In the genomic region with DNA sequence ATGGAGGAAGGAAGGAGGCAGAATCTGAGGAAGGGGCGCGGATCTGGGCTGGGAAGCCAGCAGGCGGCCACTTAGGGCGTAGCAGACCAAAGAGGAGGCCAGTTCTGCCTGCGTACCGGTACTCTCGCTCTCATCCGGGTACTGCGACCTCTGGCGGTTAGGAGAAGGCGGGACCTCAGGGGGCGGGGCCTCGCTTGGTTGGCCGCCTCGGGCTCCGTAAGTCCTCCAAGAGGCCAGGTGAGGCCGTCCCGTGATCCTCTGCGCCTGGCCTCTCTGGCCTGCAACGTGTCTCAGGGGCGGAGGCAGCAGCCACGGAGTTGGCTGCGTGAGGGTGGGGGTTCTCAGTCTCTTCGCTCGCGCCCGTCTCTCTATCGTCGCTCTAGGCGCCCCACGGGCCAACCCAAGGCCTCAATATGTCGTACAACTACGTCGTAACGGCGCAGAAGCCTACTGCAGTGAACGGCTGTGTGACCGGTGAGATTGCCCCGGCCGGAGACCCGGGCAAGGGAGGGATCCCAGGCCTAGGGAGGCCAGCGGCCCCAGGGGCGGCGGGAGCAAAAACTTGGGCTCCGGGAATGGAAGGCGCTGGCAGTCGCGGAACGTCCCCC, we compare ENCODE assay signal across 7 mouse cellular contexts. TPM values are rescaled to one million over a fixed set of nuclear protein-coding genes. Genes with fewer than 3 reads are reported as not detected.
DNase-seq lines count a peak whose midpoint lies in the region; ATAC-seq and TF ChIP-seq lines count a peak whose summit lies in the region.

Gene Ddb1 (plus strand): TSS at position 35 of the 608 bp plus-strand sequence.
Gene Tkfc (minus strand): TSS at position 362 of the 608 bp plus-strand sequence.

- no peaks in the 10 kb centered on the region for H3K27me3 ChIP-seq in embryonic facial prominence, embryonic 12.5 days
- H3K27me3 ChIP-seq in kidney, adult 2 months (replicated peaks; ENCODE audit: control insufficient read depth, insufficient read depth, low read length), result no peaks in the 10 kb centered on the region
- no peaks in the 10 kb centered on the region for H3K27me3 ChIP-seq in limb, embryonic 12.5 days
- H3K27me3 ChIP-seq in midbrain, embryonic 15.5 days (replicated peaks), result no peaks in the 10 kb centered on the region
- H3K27me3 ChIP-seq in spleen, adult 2 months (ENCODE audit: control insufficient read depth, insufficient read depth, low read length), result no peaks in the 10 kb centered on the region

- peak within 1 kb of the TSS; percentile 93 for H3K27ac ChIP-seq in embryonic facial prominence, embryonic 12.5 days
- H3K27ac ChIP-seq in kidney, adult 2 months (ENCODE audit: insufficient read depth, low read depth, low read length), result peak within 1 kb of the TSS; percentile 98
- peak within 1 kb of the TSS; percentile 95 for H3K27ac ChIP-seq in limb, embryonic 12.5 days
- peak within 1 kb of the TSS; percentile 95 for H3K27ac ChIP-seq in midbrain, embryonic 15.5 days
- H3K27ac ChIP-seq in spleen, adult 2 months (ENCODE audit: insufficient read depth, low read length), result peak within 1 kb of the TSS; percentile 84

- peaks cover 27% of the 10 kb centered on the region for H3K4me1 ChIP-seq in embryonic facial prominence, embryonic 12.5 days
- peaks cover 13% of the 10 kb centered on the region; the same call in 1 of the 2 replicates for H3K4me1 ChIP-seq in kidney, adult 2 months (ENCODE audit: control insufficient read depth, insufficient read depth, low read length)
- peaks cover 28% of the 10 kb centered on the region for H3K4me1 ChIP-seq in limb, embryonic 12.5 days (replicated peaks)
- H3K4me1 ChIP-seq in midbrain, embryonic 15.5 days, result peaks cover 44% of the 10 kb centered on the region
- peaks cover 5% of the 10 kb centered on the region; the same call in 1 of the 2 replicates for H3K4me1 ChIP-seq in spleen, adult 2 months (ENCODE audit: control insufficient read depth, insufficient read depth, insufficient read length)

- peak; percentile 93 for TF ChIP-seq POLR2A in kidney, adult 2 months (IDR thresholded peaks at IDR 0.05; ENCODE audit: low read depth, low read length)
- peak; percentile 77 for TF ChIP-seq POLR2A in spleen, adult 2 months (IDR thresholded peaks at IDR 0.05; ENCODE audit: low read depth, low read length)

- no peaks in the 10 kb centered on the region for H3K9me3 ChIP-seq in embryonic facial prominence, embryonic 12.5 days
- no peaks in the 10 kb centered on the region for H3K9me3 ChIP-seq in limb, embryonic 12.5 days
- no peaks in the 10 kb centered on the region for H3K9me3 ChIP-seq in midbrain, embryonic 15.5 days

- H3K4me3 ChIP-seq in embryonic facial prominence, embryonic 12.5 days, result peak within 1 kb of the TSS; percentile 84
- peak within 1 kb of the TSS; percentile 93 for H3K4me3 ChIP-seq in kidney, adult 2 months (ENCODE audit: insufficient read depth, low read depth, low read length)
- peak within 1 kb of the TSS; percentile 93 for H3K4me3 ChIP-seq in limb, embryonic 12.5 days (replicated peaks)
- H3K4me3 ChIP-seq in midbrain, embryonic 15.5 days, result peak within 1 kb of the TSS; percentile 87
- H3K4me3 ChIP-seq in spleen, adult 2 months (ENCODE audit: extremely low read depth, insufficient read depth, insufficient read length), result peak within 1 kb of the TSS; percentile 80

- DNase-seq in adrenal gland, postnatal 25 days, result peak; percentile 99
- peak; percentile 99 for DNase-seq in heart, adult 18-20 months
- DNase-seq in kidney, adult 2 months, result peak; percentile 99
- DNase-seq in spleen, adult 2 months (ENCODE audit: low read depth in 1 of 2, low spot score in 2 of 2), result peak; percentile 93 to 99

- peak within 1 kb of the TSS; percentile 92 for H3K9ac ChIP-seq in embryonic facial prominence, embryonic 12.5 days
- peak within 1 kb of the TSS; percentile 95 for H3K9ac ChIP-seq in limb, embryonic 12.5 days (replicated peaks)
- peak within 1 kb of the TSS; percentile 88 for H3K9ac ChIP-seq in midbrain, embryonic 15.5 days

- under 1% methylated on average over 49 of the region's 49 CpGs for WGBS in embryonic facial prominence, embryonic 12.5 days
- WGBS in kidney, adult 2 months, result under 1% methylated on average over 49 of the region's 49 CpGs
- WGBS in limb, embryonic 12.5 days, result under 1% methylated on average over 49 of the region's 49 CpGs
- WGBS in midbrain, embryonic 15.5 days, result under 1% methylated on average over 49 of the region's 49 CpGs
- under 1% methylated on average over 49 of the region's 49 CpGs for whole genome bisulfite sequencing in spleen, adult 2 months

- peaks cover 31% of the 10 kb centered on the region for H3K36me3 ChIP-seq in embryonic facial prominence, embryonic 12.5 days
- peaks cover 3% of the 10 kb centered on the region for H3K36me3 ChIP-seq in kidney, adult 2 months (ENCODE audit: control insufficient read depth, insufficient read depth, low read length)
- peaks cover 35% of the 10 kb centered on the region for H3K36me3 ChIP-seq in limb, embryonic 12.5 days
- H3K36me3 ChIP-seq in midbrain, embryonic 15.5 days (replicated peaks), result peaks cover 29% of the 10 kb centered on the region
- peaks cover 11% of the 10 kb centered on the region for H3K36me3 ChIP-seq in spleen, adult 2 months (ENCODE audit: control insufficient read depth, insufficient read depth, low read length)

- peak; percentile 50 for TF ChIP-seq CTCF in kidney, adult 2 months (conservative IDR thresholded peaks at IDR 0.05; ENCODE audit: insufficient read depth, insufficient read length, low read depth, low read length)
- TF ChIP-seq CTCF in spleen, adult 2 months (IDR thresholded peaks at IDR 0.05; ENCODE audit: extremely low read depth, insufficient read depth, insufficient read length, insufficient replicate concordance), result peak; percentile 38; the same call in 1 of the 2 replicates

- H3K4me2 ChIP-seq in embryonic facial prominence, embryonic 12.5 days (replicated peaks), result peak within 1 kb of the TSS; percentile 61
- peak within 1 kb of the TSS; percentile 84 for H3K4me2 ChIP-seq in limb, embryonic 12.5 days
- H3K4me2 ChIP-seq in midbrain, embryonic 15.5 days, result peak within 1 kb of the TSS; percentile 67

- ATAC-seq in embryonic facial prominence, embryonic 12.5 days (ENCODE audit: insufficient number of reproducible peaks, insufficient read depth, low FRiP score, low TSS enrichment), result peak; percentile 95
- peak; percentile 97 for ATAC-seq in limb, embryonic 12.5 days (ENCODE audit: insufficient number of reproducible peaks, insufficient read depth, low FRiP score, low TSS enrichment, low read depth)
- peak; percentile 96 for ATAC-seq in midbrain, embryonic 15.5 days (replicated peaks)

RNA-seq across cellular contexts. Expression of gene Ddb1, which starts in this region (rescaled TPM):
- total RNA-seq in adrenal gland, postnatal 25 days (2021), result 305 and 314 TPM in 2 replicates
- polyA plus RNA-seq in embryonic facial prominence, embryonic 12.5 days (2016; fragmentation: Nextera tagmentation; extraction: Ambion mirVana), result 433 and 434 TPM in 2 replicates
- 100 to 1,000 TPM; 135 to 160 TPM for total RNA-seq in heart, adult 18-20 months (2021)
- 123 and 127 TPM in 2 replicates for polyA plus RNA-seq in kidney, adult 2 months (2012; rRNA removed)
- 467 and 486 TPM in 2 replicates for polyA plus RNA-seq in limb, embryonic 12.5 days (2016; fragmentation: Nextera tagmentation; extraction: Ambion mirVana)
- 252 and 255 TPM in 2 replicates for polyA plus RNA-seq in midbrain, embryonic 15.5 days (2015; fragmentation: Nextera tagmentation; extraction: Ambion mirVana)
- 53.3 and 59.0 TPM in 2 replicates for polyA plus RNA-seq in spleen, adult 2 months (2012; rRNA removed)

RNA-seq across cellular contexts. Expression of gene Tkfc, which starts in this region (rescaled TPM):
- 18.0 and 21.7 TPM in 2 replicates for total RNA-seq in adrenal gland, postnatal 25 days (2021)
- 19.3 and 19.6 TPM in 2 replicates for polyA plus RNA-seq in embryonic facial prominence, embryonic 12.5 days (2016; fragmentation: Nextera tagmentation; extraction: Ambion mirVana)
- 1 to 10 TPM; 9.6 to 9.7 TPM for total RNA-seq in heart, adult 18-20 months (2021)
- polyA plus RNA-seq in kidney, adult 2 months (2012; rRNA removed), result 308 and 311 TPM in 2 replicates
- 17.4 and 18.2 TPM in 2 replicates for polyA plus RNA-seq in limb, embryonic 12.5 days (2016; fragmentation: Nextera tagmentation; extraction: Ambion mirVana)
- polyA plus RNA-seq in midbrain, embryonic 15.5 days (2015; fragmentation: Nextera tagmentation; extraction: Ambion mirVana), result 26.0 and 29.6 TPM in 2 replicates
- 4.6 and 5.4 TPM in 2 replicates for polyA plus RNA-seq in spleen, adult 2 months (2012; rRNA removed)

Comparison
In these comparisons a context has a peak if more than half of its experiments do, and no peak if none do; other contexts are left out.
1. Peak in every context shown above with its lines: DNase-seq, ATAC-seq, H3K4me3 ChIP-seq and H3K27ac ChIP-seq.
2. RNA of gene Tkfc (polyA plus RNA-seq): 308 to 311 TPM in kidney, adult 2 months; 26.0 to 29.6 TPM in midbrain, embryonic 15.5 days, 19.3 to 19.6 TPM in embryonic facial prominence, embryonic 12.5 days, 17.4 to 18.2 TPM in limb, embryonic 12.5 days and 4.6 to 5.4 TPM in spleen, adult 2 months; every median in the first group is over 10 times any median in the second.